ENCODE assay signal across 8 mouse cellular contexts in the genomic region with DNA sequence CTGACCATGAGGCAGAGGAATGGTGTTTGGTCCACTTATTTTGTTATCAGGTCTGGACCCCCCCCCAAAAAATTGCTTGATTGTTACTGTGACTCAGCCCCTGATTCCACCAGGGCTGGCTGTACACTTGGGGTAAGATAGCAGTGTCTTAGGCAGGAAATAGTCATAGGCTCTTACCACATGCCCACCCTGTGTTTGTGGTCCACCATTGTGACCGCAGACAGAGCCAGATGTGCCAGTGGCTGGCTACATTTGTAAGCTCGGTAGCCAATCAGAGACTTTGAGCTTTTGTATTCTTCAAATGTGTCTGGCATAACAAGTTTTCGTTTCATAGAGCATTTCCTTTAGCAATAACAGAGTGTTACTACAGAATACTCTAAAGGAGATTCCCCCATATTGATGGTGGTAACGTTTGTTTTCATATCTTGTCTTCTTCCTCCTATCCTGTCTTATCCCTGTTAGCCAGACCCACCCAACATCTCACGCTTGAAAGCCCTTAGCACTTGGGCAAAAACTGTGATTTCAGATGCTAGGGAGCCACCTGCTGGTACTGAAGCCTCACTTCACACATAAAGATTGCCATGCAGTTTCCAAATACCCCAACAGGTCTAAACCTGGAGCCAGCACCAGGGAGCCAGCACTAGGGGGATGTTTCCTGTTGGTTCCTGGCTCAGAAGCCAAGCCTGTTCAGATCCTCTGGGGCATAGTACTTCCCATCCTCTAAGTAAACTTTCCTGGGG. TPM values are rescaled to one million over a fixed set of nuclear protein-coding genes. Genes with fewer than 3 reads are reported as not detected.
A peak's percentile ranks its signal among the peaks of the same experiment; 100 is the strongest.
DNase-seq lines count a peak whose midpoint lies in the region; ATAC-seq lines count a peak whose summit lies in the region.

No protein-coding gene starts in this region.

- no peaks in the 10 kb centered on the region for H3K9me3 ChIP-seq in hindbrain, embryonic 15.5 days

- H3K27me3 ChIP-seq in hindbrain, embryonic 15.5 days, result no peaks in the 10 kb centered on the region

- H3K4me2 ChIP-seq in hindbrain, embryonic 15.5 days, result no peak overlapping the region

- no peaks in the 10 kb centered on the region for H3K4me1 ChIP-seq in hindbrain, embryonic 15.5 days (replicated peaks)

- H3K36me3 ChIP-seq in hindbrain, embryonic 15.5 days, result no peaks in the 10 kb centered on the region

- no peak overlapping the region for H3K4me3 ChIP-seq in hindbrain, embryonic 15.5 days

- H3K27ac ChIP-seq in hindbrain, embryonic 15.5 days (replicated peaks), result no peak overlapping the region

- H3K9ac ChIP-seq in hindbrain, embryonic 15.5 days, result no peak overlapping the region

- 47% methylated on average over 5 of the region's 5 CpGs for WGBS in hindbrain, embryonic 15.5 days

- peak; percentile 57 for DNase-seq in layer of hippocampus, adult 11-12 months (ENCODE audit: low spot score)
- no peak for DNase-seq in layer of hippocampus, adult 9-10 months (ENCODE audit: low spot score)
- peak; percentile 40 for DNase-seq in cerebellum, adult 8-10 months
- peak; percentile 76 for DNase-seq in forelimb bud, embryonic 11.5 days (ENCODE audit: low read depth, low spot score)
- DNase-seq in left cerebral cortex, adult 18-20 months (ENCODE audit: low spot score in 2 of 2), result peak; percentile 60 to 68
- peak; percentile 41 for DNase-seq in right cerebral cortex, postnatal 25 days

- ATAC-seq in hindbrain, embryonic 15.5 days (ENCODE audit: low FRiP score, low read depth), result peak; percentile 82
- peak; percentile 98 for ATAC-seq in megakaryocyte-erythroid progenitor cell, adult 5-6 weeks (replicated peaks; ENCODE audit: low FRiP score, low TSS enrichment, poor library complexity, severe bottlenecking)

RNA-seq across cellular contexts. Expression of a gene that starts 12.3 kb away (rescaled TPM):
- polyA plus RNA-seq in hindbrain, embryonic 15.5 days (2015; fragmentation: Nextera tagmentation; extraction: Ambion mirVana), result 15.0 and 15.2 TPM in 2 replicates
- total RNA-seq in left cerebral cortex, adult 18-20 months (2021), result 10 to 100 TPM; 71.3 to 82.2 TPM
- total RNA-seq in megakaryocyte-erythroid progenitor cell, adult 5-6 weeks (2014; fragmentation: Nextera tagmentation), result 0.57 TPM in 1 of 2 replicates, not detected in the other
- total RNA-seq in megakaryocyte-erythroid progenitor cell, adult 5-6 weeks (2017), result 0.75 and 1.8 TPM in 2 replicates

Comparison
In these comparisons a context has a peak if more than half of its experiments do, and no peak if none do; other contexts are left out.
1. RNA of a gene that starts 12.3 kb away (total RNA-seq): 71.3 to 82.2 TPM in left cerebral cortex, adult 18-20 months; 0.57 to 1.8 TPM in megakaryocyte-erythroid progenitor cell, adult 5-6 weeks; every median in the first group is over 10 times any median in the second.